Mouse (Mus musculus): ENCODE data around the gene Stat5b. TPM values are rescaled to one million over a fixed set of nuclear protein-coding genes. Genes with fewer than 3 reads are reported as not detected.
"Not testable (repeated sequence)": the region's sequence is repeated elsewhere in the genome, so short reads cannot be mapped to it uniquely, and the experiment has no call there.

Gene Stat5b
- polyA plus RNA-seq, 1 experiment from 2014 or later, result 11.4 TPM

GRCm38 (mm10) chr11:100795386-100795785, 55.1 kb downstream of the Stat5b start:
- no peak overlapping the region for H3K4me2 ChIP-seq (replicated peaks)
- no peak overlapping the region for H3K9ac ChIP-seq (replicated peaks)
- ATAC-seq (replicated peaks), result no peak
- H3K27me3 ChIP-seq, result no peaks in the 10 kb centered on the region
- H3K4me1 ChIP-seq, result no peaks in the 10 kb centered on the region
- 0 out of 2 replicates have a peak, but pooled peaks cover under 1% of the 10 kb centered on the region for H3K36me3 ChIP-seq
- no peaks in the 10 kb centered on the region for H3K9me3 ChIP-seq
- no peak overlapping the region for H3K27ac ChIP-seq (replicated peaks)
- WGBS, result 91% methylated on average over 2 of the region's 2 CpGs
- H3K4me3 ChIP-seq, result no peak overlapping the region

DNA sequence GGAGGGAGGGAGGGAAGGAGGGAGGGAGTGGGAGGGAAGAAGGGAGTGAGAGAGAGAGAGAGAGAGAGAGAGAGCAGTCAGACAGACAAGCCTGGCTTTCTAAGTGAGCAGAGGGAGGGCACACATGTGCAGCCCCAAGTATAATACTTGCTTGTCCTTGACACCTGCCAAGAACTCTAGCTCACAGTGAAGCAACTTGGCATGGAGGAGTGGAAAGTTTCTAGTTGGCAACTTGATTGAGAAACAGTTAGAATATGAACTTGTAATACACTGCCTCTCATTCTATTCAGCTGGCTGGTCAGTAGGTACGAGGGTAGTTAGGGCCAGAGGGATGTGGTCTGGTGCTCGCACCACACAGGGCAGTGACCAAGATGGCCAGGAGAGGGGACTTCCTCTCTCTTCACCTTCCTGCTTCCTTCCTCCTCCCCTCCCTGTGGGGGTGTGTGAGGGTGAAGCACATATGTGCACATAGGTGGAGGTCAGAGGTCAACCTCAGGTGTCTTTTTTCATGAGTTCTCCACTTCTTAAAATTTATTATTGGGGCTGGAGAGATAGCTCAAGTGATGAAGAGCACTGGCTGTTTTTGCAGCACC, 59.0 kb downstream of the Stat5b start:
- Histone ChIP-seq H3K4me2 (replicated peaks) (no peak overlapping the region), H3K9me3 (no peaks in the 10 kb centered on the region), H3K27me3 (no peaks in the 10 kb centered on the region), H3K36me3 (0 out of 2 replicates have a peak, but pooled peaks cover 2% of the 10 kb centered on the region), H3K4me1 (no peaks in the 10 kb centered on the region), H3K9ac (replicated peaks) (no peak overlapping the region), H3K4me3 (no peak overlapping the region), H3K27ac (replicated peaks) (no peak overlapping the region)
- no peak for ATAC-seq (replicated peaks)
- WGBS, result 87% methylated on average over 2 of the region's 2 CpGs

DNA sequence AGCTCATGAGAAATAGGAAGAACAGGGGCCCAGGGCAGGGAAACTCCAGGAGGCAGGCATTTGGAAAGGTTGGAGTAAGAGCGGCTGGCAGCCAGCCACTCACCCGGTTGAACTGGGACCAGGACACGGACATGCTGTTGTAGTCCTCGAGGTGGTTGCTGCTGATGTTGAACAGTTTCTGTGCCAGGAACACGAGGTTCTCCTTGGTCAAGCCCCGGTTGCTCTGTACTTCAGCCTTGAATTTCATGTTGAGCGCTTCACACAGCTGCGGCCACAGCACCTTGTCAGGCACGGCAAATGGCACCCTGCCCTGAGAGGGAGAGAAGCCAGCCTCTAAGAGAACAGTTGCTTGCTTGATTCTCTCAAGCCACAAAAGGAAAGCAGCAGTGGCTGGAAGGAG, 59.9 kb downstream of the Stat5b start:
- H3K27me3 ChIP-seq; H3K9me3 ChIP-seq; H3K4me1 ChIP-seq; H3K27ac ChIP-seq (replicated peaks); H3K4me3 ChIP-seq; ATAC-seq (replicated peaks); H3K36me3 ChIP-seq; H3K4me2 ChIP-seq (replicated peaks); H3K9ac ChIP-seq (replicated peaks): not testable (repeated sequence)
- 80% methylated on average over 9 of the region's 9 CpGs for WGBS

DNA sequence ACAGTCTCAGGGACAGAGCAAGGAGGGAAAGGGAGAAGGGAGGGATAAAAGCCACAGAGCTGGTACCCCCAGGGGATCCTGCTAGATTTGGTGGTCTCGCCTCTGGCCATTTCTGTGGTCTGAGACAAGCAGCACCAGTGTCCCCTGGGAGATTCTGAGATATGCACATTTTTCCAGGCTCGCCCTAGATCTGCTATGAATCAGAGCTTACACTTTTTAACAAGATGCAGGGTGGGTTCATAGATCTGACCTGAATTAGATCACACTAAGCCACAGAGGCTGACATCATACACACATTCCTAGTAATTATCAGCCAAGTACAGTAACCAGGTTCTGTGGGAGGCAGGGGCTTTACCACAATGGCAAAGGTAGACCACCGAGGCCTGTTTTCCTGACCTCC, 60.8 kb downstream of the Stat5b start:
- Histone ChIP-seq H3K27ac (replicated peaks) (no peak overlapping the region), H3K4me3 (no peak overlapping the region), H3K9ac (replicated peaks) (no peak overlapping the region), H3K4me1 (no peaks in the 10 kb centered on the region), H3K9me3 (no peaks in the 10 kb centered on the region), H3K4me2 (replicated peaks) (no peak overlapping the region), H3K36me3 (0 out of 2 replicates have a peak, but pooled peaks cover 2% of the 10 kb centered on the region), H3K27me3 (no peaks in the 10 kb centered on the region)
- 92% methylated on average over 3 of the region's 3 CpGs for WGBS
- no peak for ATAC-seq (replicated peaks)

DNA sequence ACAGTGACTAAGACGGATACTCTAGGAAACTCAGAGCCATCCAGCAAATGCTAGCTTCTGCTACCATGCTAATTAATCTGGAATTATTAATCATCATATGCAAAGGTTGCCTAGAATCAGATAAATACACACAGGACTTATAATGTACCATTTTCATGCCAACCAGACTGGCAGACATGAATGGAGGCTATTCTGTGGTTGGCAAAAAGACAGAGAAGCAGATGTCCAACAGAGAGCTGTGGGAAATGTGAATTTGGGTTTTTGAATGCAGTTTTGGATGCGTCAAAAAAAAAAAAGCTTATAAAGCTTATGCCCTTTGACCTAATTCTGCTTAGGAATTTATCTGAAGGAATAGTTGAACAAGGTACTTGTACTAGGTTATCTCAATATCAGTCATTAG, 64.8 kb downstream of the Stat5b start:
- H3K36me3 ChIP-seq, result peaks cover 4% of the 10 kb centered on the region; the same call in 1 of the 2 replicates
- H3K9ac ChIP-seq (replicated peaks), result no peak overlapping the region
- H3K27ac ChIP-seq (replicated peaks), result no peak overlapping the region
- whole genome bisulfite sequencing, result 67% methylated on average over 2 of the region's 2 CpGs
- no peaks in the 10 kb centered on the region for H3K4me1 ChIP-seq
- no peaks in the 10 kb centered on the region for H3K9me3 ChIP-seq
- no peaks in the 10 kb centered on the region for H3K27me3 ChIP-seq
- H3K4me3 ChIP-seq, result no peak overlapping the region
- H3K4me2 ChIP-seq (replicated peaks), result no peak overlapping the region
- ATAC-seq (replicated peaks), result no peak

GRCm38 (mm10) chr11:100784286-100784685, 66.2 kb downstream of the Stat5b start:
- Histone ChIP-seq H3K9me3 (no peaks in the 10 kb centered on the region), H3K4me1 (no peaks in the 10 kb centered on the region), H3K27me3 (no peaks in the 10 kb centered on the region), H3K27ac (replicated peaks) (no peak overlapping the region), H3K4me3 (no peak overlapping the region), H3K36me3 (peaks cover 2% of the 10 kb centered on the region; the same call in 1 of the 2 replicates), H3K4me2 (replicated peaks) (no peak overlapping the region), H3K9ac (replicated peaks) (no peak overlapping the region)
- ATAC-seq (replicated peaks), result no peak
- WGBS, result 81% methylated on average over 8 of the region's 8 CpGs

DNA sequence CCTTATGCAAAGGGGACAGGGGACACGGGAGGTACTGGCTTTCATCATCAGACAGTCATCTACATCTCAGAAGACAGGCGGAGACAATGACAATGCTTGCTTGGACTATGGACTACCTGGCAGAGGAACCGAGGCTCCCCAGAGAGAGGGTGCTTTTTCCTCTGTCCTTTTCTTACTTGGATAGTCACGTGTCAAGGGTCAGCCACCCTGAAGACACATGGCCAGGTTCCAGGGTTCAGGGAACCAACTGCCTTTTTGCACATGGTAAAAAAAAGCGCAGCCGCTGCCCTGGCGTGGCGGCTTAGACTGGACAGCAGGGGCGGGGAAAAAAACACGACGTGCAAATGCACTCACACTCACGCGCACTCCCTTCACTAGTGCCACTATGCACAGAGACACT, 68.0 kb downstream of the Stat5b start:
- Histone ChIP-seq H3K9me3 (no peaks in the 10 kb centered on the region), H3K9ac (replicated peaks) (no peak overlapping the region), H3K4me2 (replicated peaks) (no peak overlapping the region), H3K27me3 (no peaks in the 10 kb centered on the region), H3K4me1 (no peaks in the 10 kb centered on the region), H3K27ac (replicated peaks) (no peak overlapping the region), H3K4me3 (no peak overlapping the region), H3K36me3 (peaks cover 2% of the 10 kb centered on the region; the same call in 1 of the 2 replicates)
- ATAC-seq (replicated peaks), result no peak
- 89% methylated on average over 13 of the region's 13 CpGs for WGBS

- no peak overlapping the region for H3K27ac ChIP-seq (replicated peaks)
- no peak overlapping the region for H3K4me3 ChIP-seq
- 92% methylated on average over 15 of the region's 15 CpGs for WGBS
- H3K9me3 ChIP-seq, result no peaks in the 10 kb centered on the region
- H3K9ac ChIP-seq (replicated peaks), result no peak overlapping the region
- no peaks in the 10 kb centered on the region for H3K4me1 ChIP-seq
- no peak overlapping the region for H3K4me2 ChIP-seq (replicated peaks)
- no peaks in the 10 kb centered on the region for H3K27me3 ChIP-seq
- ATAC-seq (replicated peaks), result no peak
- peaks cover 2% of the 10 kb centered on the region; the same call in 1 of the 2 replicates for H3K36me3 ChIP-seq
These were observed 68.6 kb downstream of the Stat5b start for GRCm38 (mm10) chr11:100781763-100782475.

DNA sequence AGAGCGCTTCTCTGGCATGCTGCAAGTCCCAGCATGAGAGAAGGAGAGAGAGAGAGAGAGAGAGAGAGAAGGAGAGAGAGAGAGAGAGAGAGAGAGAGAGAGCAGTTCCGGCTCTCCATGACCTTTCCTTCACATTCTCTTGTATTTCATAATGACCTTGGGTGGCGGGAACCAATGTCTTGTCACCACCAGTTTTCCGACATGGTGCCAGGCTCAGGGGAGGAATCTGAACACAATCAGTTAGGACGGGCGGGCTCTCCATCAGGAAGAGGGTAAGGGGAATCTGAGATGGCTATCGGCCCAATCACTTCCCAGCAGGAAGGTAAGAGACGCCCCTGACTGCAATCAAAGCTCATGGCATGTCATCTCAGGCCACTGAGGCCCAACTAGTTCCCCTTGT, 70.3 kb downstream of the Stat5b start:
- H3K36me3 ChIP-seq, result peaks cover 2% of the 10 kb centered on the region; the same call in 1 of the 2 replicates
- H3K27ac ChIP-seq (replicated peaks), result no peak overlapping the region
- no peak overlapping the region for H3K9ac ChIP-seq (replicated peaks)
- no peak overlapping the region for H3K4me2 ChIP-seq (replicated peaks)
- 79% methylated on average over 8 of the region's 8 CpGs for WGBS
- no peaks in the 10 kb centered on the region for H3K4me1 ChIP-seq
- H3K4me3 ChIP-seq, result no peak overlapping the region
- H3K9me3 ChIP-seq, result no peaks in the 10 kb centered on the region
- no peaks in the 10 kb centered on the region for H3K27me3 ChIP-seq
- no peak for ATAC-seq (replicated peaks)

DNA sequence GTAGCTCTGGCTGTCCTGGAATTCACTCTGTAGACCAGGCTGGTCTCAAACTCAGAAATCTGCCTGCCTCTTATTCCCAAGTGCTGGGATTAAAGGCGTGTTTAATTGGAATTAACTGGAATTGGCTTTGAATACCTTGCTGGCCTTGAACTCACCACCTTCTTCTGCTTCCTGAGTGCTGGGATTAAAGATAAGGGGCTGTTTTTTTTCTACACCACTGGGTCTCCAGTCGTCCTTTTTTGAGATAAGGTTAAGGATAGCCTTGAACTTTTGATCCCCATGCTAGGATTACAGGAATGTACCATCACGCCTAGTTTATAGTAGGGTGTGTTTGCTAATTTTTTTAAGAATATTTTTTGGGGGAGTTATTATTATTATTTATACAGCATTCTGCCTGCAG, 72.5 kb downstream of the Stat5b start:
- no peak for ATAC-seq (replicated peaks)
- Histone ChIP-seq H3K9ac (replicated peaks) (no peak overlapping the region), H3K4me2 (replicated peaks) (no peak overlapping the region), H3K4me3 (no peak overlapping the region), H3K9me3 (no peaks in the 10 kb centered on the region), H3K27ac (replicated peaks) (no peak overlapping the region), H3K36me3 (peaks cover 1% of the 10 kb centered on the region; the same call in 1 of the 2 replicates), H3K4me1 (no peaks in the 10 kb centered on the region), H3K27me3 (no peaks in the 10 kb centered on the region)
- 80% methylated on average over 3 of the region's 3 CpGs for WGBS

GRCm38 (mm10) chr11:100775921-100776320, 74.6 kb downstream of the Stat5b start:
- Histone ChIP-seq H3K27me3 (no peaks in the 10 kb centered on the region), H3K4me1 (no peaks in the 10 kb centered on the region), H3K9me3 (no peaks in the 10 kb centered on the region), H3K4me2 (replicated peaks) (no peak overlapping the region), H3K27ac (replicated peaks) (no peak overlapping the region), H3K36me3 (no peaks in the 10 kb centered on the region), H3K4me3 (no peak overlapping the region), H3K9ac (replicated peaks) (no peak overlapping the region)
- ATAC-seq (replicated peaks), result no peak
- WGBS, result 87% methylated on average over 10 of the region's 10 CpGs

- 83% methylated on average over 4 of the region's 4 CpGs for WGBS
- Histone ChIP-seq H3K36me3 (no peaks in the 10 kb centered on the region), H3K27ac (replicated peaks) (no peak overlapping the region), H3K4me1 (peaks cover 5% of the 10 kb centered on the region; the same call in 1 of the 2 replicates), H3K4me2 (replicated peaks) (no peak overlapping the region), H3K4me3 (no peak overlapping the region), H3K27me3 (no peaks in the 10 kb centered on the region), H3K9me3 (no peaks in the 10 kb centered on the region), H3K9ac (replicated peaks) (no peak overlapping the region)
- ATAC-seq (replicated peaks), result no peak
These were observed 76.3 kb downstream of the Stat5b start for GRCm38 (mm10) chr11:100774261-100774660.

Measured in forebrain, embryonic 15.5 days (tissue).